Mouse (Mus musculus): ENCODE results near the gene Gys1. TPM values are rescaled to one million over a fixed set of nuclear protein-coding genes. Genes with fewer than 3 reads are reported as not detected.
"Not testable (repeated sequence)": the region's sequence is repeated elsewhere in the genome, so short reads cannot be mapped to it uniquely, and the experiment has no call there.

Gene Gys1
- polyA plus RNA-seq, 2 experiments, result 35.8 to 44.1 TPM

GRCm38 (mm10) chr7:45482166-45482565, 47.5 kb downstream of the Gys1 start:
- no peak for ATAC-seq (ENCODE audit: low FRiP score, low read depth)
- H3K4me3 ChIP-seq (replicated peaks; ENCODE audit: low read length), result no peak overlapping the region
- 86% methylated on average over 1 of the region's 1 CpGs for WGBS
- H3K9me3 ChIP-seq (ENCODE audit: control insufficient read depth, low read length), result no peaks in the 10 kb centered on the region
- H3K9ac ChIP-seq (ENCODE audit: low read depth, low read length, severe bottlenecking), result no peak overlapping the region
- 0 out of 2 replicates have a peak, but pooled peaks cover 3% of the 10 kb centered on the region for H3K36me3 ChIP-seq (ENCODE audit: control insufficient read depth, insufficient read depth, low read length)
- H3K27ac ChIP-seq (replicated peaks; ENCODE audit: low read depth, low read length), result no peak overlapping the region
- H3K27me3 ChIP-seq (ENCODE audit: control insufficient read depth, insufficient read depth, low read length), result no peaks in the 10 kb centered on the region
- no peak for TF ChIP-seq POLR2A (IDR thresholded peaks at IDR 0.05; ENCODE audit: borderline replicate concordance, extremely low read depth, insufficient read depth, insufficient read length)
- no peak for DNase-seq (ENCODE audit: low spot score)
- no peaks in the 10 kb centered on the region for H3K4me1 ChIP-seq (ENCODE audit: control insufficient read depth, insufficient read depth, low read length)
- H3K4me2 ChIP-seq (replicated peaks; ENCODE audit: low read depth, low read length, severe bottlenecking), result no peak overlapping the region

GRCm38 (mm10) chr7:45484985-45485384, 50.3 kb downstream of the Gys1 start:
- not testable (repeated sequence) for DNase-seq (ENCODE audit: low spot score); ATAC-seq (ENCODE audit: low FRiP score, low read depth); H3K27me3 ChIP-seq (ENCODE audit: control insufficient read depth, insufficient read depth, low read length); H3K9me3 ChIP-seq (ENCODE audit: control insufficient read depth, low read length); H3K4me2 ChIP-seq (replicated peaks; ENCODE audit: low read depth, low read length, severe bottlenecking); H3K4me1 ChIP-seq (ENCODE audit: control insufficient read depth, insufficient read depth, low read length); H3K4me3 ChIP-seq (replicated peaks; ENCODE audit: low read length); H3K27ac ChIP-seq (replicated peaks; ENCODE audit: low read depth, low read length); H3K9ac ChIP-seq (ENCODE audit: low read depth, low read length, severe bottlenecking); H3K36me3 ChIP-seq (ENCODE audit: control insufficient read depth, insufficient read depth, low read length)
- WGBS, result 86% methylated on average over 5 of the region's 5 CpGs

- H3K9ac ChIP-seq (ENCODE audit: low read depth, low read length, severe bottlenecking), result no peak overlapping the region
- WGBS, result 72% methylated on average over 7 of the region's 7 CpGs
- H3K27me3 ChIP-seq (ENCODE audit: control insufficient read depth, insufficient read depth, low read length), result no peaks in the 10 kb centered on the region
- DNase-seq (ENCODE audit: low spot score) (no peak), ATAC-seq (ENCODE audit: low FRiP score, low read depth) (no peak)
- TF ChIP-seq POLR2A (IDR thresholded peaks at IDR 0.05; ENCODE audit: borderline replicate concordance, extremely low read depth, insufficient read depth, insufficient read length), result no peak
- no peaks in the 10 kb centered on the region for H3K9me3 ChIP-seq (ENCODE audit: control insufficient read depth, low read length)
- no peak overlapping the region for H3K4me3 ChIP-seq (replicated peaks; ENCODE audit: low read length)
- H3K36me3 ChIP-seq (ENCODE audit: control insufficient read depth, insufficient read depth, low read length), result no peaks in the 10 kb centered on the region
- peaks cover 12% of the 10 kb centered on the region for H3K4me1 ChIP-seq (ENCODE audit: control insufficient read depth, insufficient read depth, low read length)
- no peak overlapping the region for H3K4me2 ChIP-seq (replicated peaks; ENCODE audit: low read depth, low read length, severe bottlenecking)
- no peak overlapping the region for H3K27ac ChIP-seq (replicated peaks; ENCODE audit: low read depth, low read length)
Measured at GRCm38 (mm10) chr7:45486158-45486557, 51.5 kb downstream of the Gys1 start.

- Histone ChIP-seq H3K4me1 (ENCODE audit: control insufficient read depth, insufficient read depth, low read length) (peaks cover 14% of the 10 kb centered on the region), H3K36me3 (ENCODE audit: control insufficient read depth, insufficient read depth, low read length) (0 out of 2 replicates have a peak, but pooled peaks cover 2% of the 10 kb centered on the region)
- 80% methylated on average over 12 of the region's 12 CpGs for WGBS
Measured at GRCm38 (mm10) chr7:45486761-45487415, 52.2 kb downstream of the Gys1 start, which contains the start of gene Gm45808. Gene Gm45808 (minus strand): TSS chr7:45486811.

GRCm38 (mm10) chr7:45487861-45488292, 53.2 kb downstream of the Gys1 start:
- H3K4me2 ChIP-seq (replicated peaks; ENCODE audit: low read depth, low read length, severe bottlenecking), result peak overlapping the region; percentile 64
- peak; percentile 49 for ATAC-seq (ENCODE audit: low FRiP score, low read depth)
- H3K27me3 ChIP-seq (ENCODE audit: control insufficient read depth, insufficient read depth, low read length), result no peaks in the 10 kb centered on the region
- no peak for DNase-seq (ENCODE audit: low spot score)
- WGBS, result 33% methylated on average over 11 of the region's 11 CpGs
- peak overlapping the region; percentile 61 for H3K27ac ChIP-seq (replicated peaks; ENCODE audit: low read depth, low read length)
- H3K4me3 ChIP-seq (replicated peaks; ENCODE audit: low read length), result peak overlapping the region; percentile 37
- no peak for TF ChIP-seq POLR2A (IDR thresholded peaks at IDR 0.05; ENCODE audit: borderline replicate concordance, extremely low read depth, insufficient read depth, insufficient read length)
- H3K9me3 ChIP-seq (ENCODE audit: control insufficient read depth, low read length), result no peaks in the 10 kb centered on the region
- H3K9ac ChIP-seq (ENCODE audit: low read depth, low read length, severe bottlenecking), result peak overlapping the region; percentile 54
- H3K4me1 ChIP-seq (ENCODE audit: control insufficient read depth, insufficient read depth, low read length), result peaks cover 14% of the 10 kb centered on the region
- peaks cover 12% of the 10 kb centered on the region for H3K36me3 ChIP-seq (ENCODE audit: control insufficient read depth, insufficient read depth, low read length)

More at GRCm38 (mm10) chr7:45486761-45487415, 52.2 kb downstream of the Gys1 start, which contains the start of gene Gm45808:
- H3K9me3 ChIP-seq (ENCODE audit: control insufficient read depth, low read length), result no peaks in the 10 kb centered on the region
- no peak within 1 kb of the TSS for H3K4me2 ChIP-seq (replicated peaks; ENCODE audit: low read depth, low read length, severe bottlenecking)
- H3K27ac ChIP-seq (replicated peaks; ENCODE audit: low read depth, low read length), result peak within 1 kb of the TSS; percentile 61
- no peak within 1 kb of the TSS for H3K9ac ChIP-seq (ENCODE audit: low read depth, low read length, severe bottlenecking)
- no peak for TF ChIP-seq POLR2A (IDR thresholded peaks at IDR 0.05; ENCODE audit: borderline replicate concordance, extremely low read depth, insufficient read depth, insufficient read length)
- DNase-seq (ENCODE audit: low spot score) (no peak), ATAC-seq (ENCODE audit: low FRiP score, low read depth) (no peak)
- H3K27me3 ChIP-seq (ENCODE audit: control insufficient read depth, insufficient read depth, low read length), result no peaks in the 10 kb centered on the region
- H3K4me3 ChIP-seq (replicated peaks; ENCODE audit: low read length), result no peak within 1 kb of the TSS

All from limb, embryonic 14.5 days (tissue).